Mouse (Mus musculus) intestine, embryonic 16.5 days (tissue): ENCODE measurements at regions not wholly inside any gene's neighbourhood (a gene's known extent, or its start where the extent isn't known, plus 50 kb on each side); places are given as distances from the start of the nearest gene placed in this dataset.

Source experiments
- ATAC-seq: fragments of 200-750 bp; cut with Nextera tagmentation; 2 replicates; pipeline ENCODE4 v1.8.0; 2017; ENCODE audit warnings: moderate TSS enrichment, moderate library complexity
- H3K27ac ChIP-seq: fragments of 300-500 bp; sonication (generic); 2 replicates; pipeline ENCODE4 v1.5.1; 2014; ENCODE audit warnings: mild to moderate bottlenecking, low read length
- H3K27me3 ChIP-seq: fragments of 300-500 bp; sonication (generic); replicated peaks from 2 replicates; pipeline ENCODE4 v1.6.1; 2014; ENCODE audit warnings: low read length, control low read depth, mixed read lengths; ENCODE audit not compliant: control insufficient read depth, insufficient read depth
- H3K36me3 ChIP-seq: fragments of 300-500 bp; sonication (generic); 2 replicates; pipeline ENCODE4 v1.6.1; 2014; ENCODE audit warnings: low read length, control low read depth; ENCODE audit not compliant: control insufficient read depth, insufficient read depth
- H3K4me1 ChIP-seq: fragments of 300-500 bp; sonication (generic); 2 replicates; pipeline ENCODE4 v1.6.1; 2014; ENCODE audit warnings: low read length, control low read depth, mixed read lengths; ENCODE audit not compliant: control insufficient read depth, insufficient read depth
- H3K4me2 ChIP-seq: fragments of 300-500 bp; sonication (generic); 2 replicates; pipeline ENCODE4 v1.6.1; 2014; ENCODE audit warnings: low read depth, low read length, control low read depth
- H3K4me3 ChIP-seq: fragments of 300-500 bp; sonication (generic); 2 replicates; pipeline ENCODE4 v1.5.1; 2014; ENCODE audit warnings: mild to moderate bottlenecking, low read length
- H3K9ac ChIP-seq: fragments of 300-500 bp; sonication (generic); 2 replicates; pipeline ENCODE4 v1.6.1; 2014; ENCODE audit warnings: low read depth, low read length
- H3K9me3 ChIP-seq: fragments of 300-500 bp; sonication (generic); 2 replicates; pipeline ENCODE4 v1.6.1; 2016; ENCODE audit warnings: low read length, control low read depth; ENCODE audit not compliant: control insufficient read depth
- WGBS: fragments of 180-500 bp; shearing (Covaris S2); extraction: QIAGEN DNeasy Blood & Tissue Kit; methylation state at CpG from one replicate; pipeline ENCODE4 v1.1.7; 2014; 5-methylcytosine and 5-hydroxymethylcytosine counted together

DNA sequence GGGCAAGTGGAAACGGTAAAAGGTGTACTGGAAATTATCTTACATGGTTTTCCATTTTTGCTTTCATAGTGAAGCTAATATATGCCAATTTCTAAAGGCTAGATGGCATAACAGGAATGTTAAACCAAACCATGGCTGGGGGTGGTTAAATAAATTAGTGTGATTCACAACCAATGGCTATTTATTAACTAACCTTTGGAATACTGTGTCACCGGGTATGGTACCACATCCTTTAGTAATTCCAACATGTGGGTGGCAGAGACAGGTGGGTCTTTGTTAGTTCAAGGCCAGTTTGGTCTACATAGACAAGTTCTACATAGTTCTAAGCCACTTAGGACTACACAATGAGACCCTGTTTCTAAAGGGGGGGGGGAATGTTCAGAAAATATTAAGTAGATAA lies 179.8 kb upstream of the Plxnc1 start:
- ATAC-seq, result no peak
- Histone ChIP-seq H3K27ac (no peak overlapping the region), H3K9me3 (no peaks in the 10 kb centered on the region), H3K4me2 (no peak overlapping the region), H3K9ac (no peak overlapping the region), H3K4me1 (no peaks in the 10 kb centered on the region), H3K27me3 (no peaks in the 10 kb centered on the region), H3K36me3 (no peaks in the 10 kb centered on the region), H3K4me3 (no peak overlapping the region)
- 87% methylated on average over 2 of the region's 2 CpGs for WGBS

- Histone ChIP-seq H3K27ac (no peak overlapping the region), H3K36me3 (no peaks in the 10 kb centered on the region), H3K4me3 (no peak overlapping the region), H3K4me1 (peaks cover 3% of the 10 kb centered on the region; the same call in 1 of the 2 replicates), H3K27me3 (no peaks in the 10 kb centered on the region), H3K4me2 (no peak overlapping the region), H3K9me3 (no peaks in the 10 kb centered on the region), H3K9ac (no peak overlapping the region)
- WGBS, result 85% methylated on average over 4 of the region's 4 CpGs
- no peak for ATAC-seq
Measured at GRCm38 (mm10) chr10:95120007-95120406, 175.4 kb upstream of the Plxnc1 start.

GRCm38 (mm10) chr10:95118786-95119351 lies 174.2 kb upstream of the Plxnc1 start:
- no peak overlapping the region for H3K9ac ChIP-seq
- H3K27me3 ChIP-seq, result no peaks in the 10 kb centered on the region
- no peak overlapping the region for H3K4me2 ChIP-seq
- H3K4me1 ChIP-seq, result peaks cover 3% of the 10 kb centered on the region; the same call in 1 of the 2 replicates
- no peak overlapping the region for H3K4me3 ChIP-seq
- no peaks in the 10 kb centered on the region for H3K9me3 ChIP-seq
- no peaks in the 10 kb centered on the region for H3K36me3 ChIP-seq
- 64% methylated on average over 8 of the region's 8 CpGs for WGBS
- ATAC-seq, result no peak
- H3K27ac ChIP-seq, result no peak overlapping the region

DNA sequence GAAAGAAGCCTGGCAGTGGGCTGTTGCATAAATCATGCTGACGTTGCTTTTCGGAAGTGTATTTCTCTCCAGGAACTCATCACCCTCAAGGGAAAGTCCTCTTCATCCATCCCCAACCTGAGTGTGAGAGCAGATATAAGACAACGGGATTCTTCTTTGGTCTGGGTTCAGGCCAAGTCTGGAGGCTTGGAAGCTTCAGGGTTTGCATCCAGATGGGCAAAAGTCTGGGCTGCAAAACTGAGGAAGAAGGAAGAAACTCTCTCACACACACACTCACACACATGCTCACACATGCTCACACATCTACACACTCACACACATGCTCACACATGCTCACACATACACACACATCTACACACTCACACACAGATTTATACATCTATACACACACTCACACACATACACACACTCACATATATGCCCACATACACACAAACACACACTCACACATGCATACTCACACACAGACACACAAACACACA lies 173.1 kb upstream of the Plxnc1 start:
- Histone ChIP-seq H3K27ac (no peak overlapping the region), H3K4me3 (no peak overlapping the region), H3K4me2 (no peak overlapping the region), H3K9ac (no peak overlapping the region), H3K27me3 (no peaks in the 10 kb centered on the region), H3K36me3 (no peaks in the 10 kb centered on the region), H3K9me3 (no peaks in the 10 kb centered on the region), H3K4me1 (peaks cover 3% of the 10 kb centered on the region; the same call in 1 of the 2 replicates)
- ATAC-seq, result no peak
- 45% methylated on average over 3 of the region's 3 CpGs for WGBS

DNA sequence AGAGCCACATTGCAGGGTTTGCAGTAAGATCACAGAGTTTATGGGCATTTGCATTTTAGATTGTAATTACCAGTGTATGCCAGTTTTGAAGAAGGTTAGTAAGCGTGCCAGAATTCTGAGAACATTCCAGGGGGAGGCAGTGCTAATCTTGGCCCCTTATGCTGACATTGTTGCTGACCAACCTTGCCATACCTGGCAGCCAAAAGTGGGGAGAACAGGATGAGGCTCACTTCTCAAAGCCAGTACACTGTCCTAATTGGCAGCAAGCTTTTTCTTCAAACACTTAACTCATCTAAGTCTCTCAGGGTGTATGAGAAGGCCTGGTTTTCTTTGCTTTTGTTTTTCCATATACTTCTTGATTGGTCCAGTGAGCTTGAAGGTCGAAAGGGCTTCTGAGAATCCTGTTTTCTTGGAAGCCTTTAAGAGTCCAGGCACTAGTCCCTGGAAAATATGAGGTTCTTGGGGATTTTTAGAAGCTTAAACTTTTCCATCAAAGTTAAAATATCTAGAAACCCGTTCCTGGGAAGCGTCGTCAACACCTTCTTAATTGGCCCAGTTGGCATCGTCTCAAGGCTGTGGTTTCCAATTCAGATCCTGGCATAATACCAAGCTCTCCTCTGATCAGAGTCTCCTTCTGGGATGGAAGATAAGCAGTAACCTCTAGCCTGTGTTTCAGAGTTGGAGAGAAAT lies 172.6 kb upstream of the Plxnc1 start:
- Histone ChIP-seq H3K4me2 (no peak overlapping the region), H3K36me3 (no peaks in the 10 kb centered on the region), H3K4me3 (no peak overlapping the region), H3K27ac (peak overlapping the region; percentile 42; the same call in 1 of the 2 replicates), H3K9me3 (no peaks in the 10 kb centered on the region), H3K4me1 (peaks cover 5% of the 10 kb centered on the region; the same call in 1 of the 2 replicates), H3K9ac (no peak overlapping the region), H3K27me3 (no peaks in the 10 kb centered on the region)
- 73% methylated on average over 6 of the region's 6 CpGs for WGBS
- ATAC-seq, result peak; percentile 10; the same call in 1 of the 2 replicates

GRCm38 (mm10) chr10:95116579-95117011 lies 172.0 kb upstream of the Plxnc1 start:
- peaks cover 5% of the 10 kb centered on the region; the same call in 1 of the 2 replicates for H3K4me1 ChIP-seq
- no peak overlapping the region for H3K4me2 ChIP-seq
- H3K27ac ChIP-seq, result peak overlapping the region; percentile 19; the same call in 1 of the 2 replicates
- WGBS, result 39% methylated on average over 3 of the region's 3 CpGs
- H3K36me3 ChIP-seq, result no peaks in the 10 kb centered on the region
- ATAC-seq, result peak; percentile 85
- no peak overlapping the region for H3K4me3 ChIP-seq
- H3K27me3 ChIP-seq, result no peaks in the 10 kb centered on the region
- H3K9ac ChIP-seq, result no peak overlapping the region
- no peaks in the 10 kb centered on the region for H3K9me3 ChIP-seq

DNA sequence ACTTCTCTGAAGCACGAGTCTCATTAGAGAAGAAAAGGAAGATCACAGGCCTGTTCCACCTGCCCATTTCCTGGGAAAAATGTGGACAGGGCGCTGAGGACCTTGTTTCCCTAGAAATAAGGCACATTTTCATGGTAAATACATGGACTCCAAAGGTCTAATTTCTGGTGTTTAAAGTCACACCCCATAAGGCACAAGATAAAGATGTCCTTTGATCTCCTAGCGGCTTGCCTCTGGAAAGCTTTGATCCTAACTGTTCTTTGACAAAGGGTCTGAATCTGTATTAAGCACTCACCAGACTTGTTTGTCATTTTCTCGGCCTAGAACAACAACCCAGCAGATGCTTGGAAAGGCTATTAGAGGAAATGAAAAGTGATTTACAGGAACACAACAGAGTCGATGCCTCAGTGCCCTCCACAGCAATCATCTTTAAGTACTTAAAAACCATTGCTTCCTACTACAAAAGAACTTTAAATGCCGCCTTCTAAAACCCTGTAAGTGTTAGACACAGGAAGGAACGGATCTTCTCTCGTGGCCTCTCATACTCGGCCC lies 168.3 kb upstream of the Plxnc1 start:
- Histone ChIP-seq H3K9me3 (no peaks in the 10 kb centered on the region), H3K4me1 (peaks cover 5% of the 10 kb centered on the region; the same call in 1 of the 2 replicates), H3K27ac (peak overlapping the region; percentile 35), H3K36me3 (no peaks in the 10 kb centered on the region), H3K4me3 (no peak overlapping the region), H3K4me2 (no peak overlapping the region), H3K9ac (no peak overlapping the region), H3K27me3 (no peaks in the 10 kb centered on the region)
- peak; percentile 29 for ATAC-seq
- 49% methylated on average over 9 of the region's 9 CpGs for WGBS

- no peaks in the 10 kb centered on the region for H3K27me3 ChIP-seq
- WGBS, result 56% methylated on average over 14 of the region's 14 CpGs
- H3K4me1 ChIP-seq, result peaks cover 4% of the 10 kb centered on the region; the same call in 1 of the 2 replicates
- no peak overlapping the region for H3K9ac ChIP-seq
- ATAC-seq, result peak; percentile 61
- no peak overlapping the region for H3K4me3 ChIP-seq
- no peak overlapping the region for H3K4me2 ChIP-seq
- no peaks in the 10 kb centered on the region for H3K36me3 ChIP-seq
- peak overlapping the region; percentile 28 for H3K27ac ChIP-seq
- no peaks in the 10 kb centered on the region for H3K9me3 ChIP-seq
Measured at GRCm38 (mm10) chr10:95112231-95112774, 167.7 kb upstream of the Plxnc1 start.

DNA sequence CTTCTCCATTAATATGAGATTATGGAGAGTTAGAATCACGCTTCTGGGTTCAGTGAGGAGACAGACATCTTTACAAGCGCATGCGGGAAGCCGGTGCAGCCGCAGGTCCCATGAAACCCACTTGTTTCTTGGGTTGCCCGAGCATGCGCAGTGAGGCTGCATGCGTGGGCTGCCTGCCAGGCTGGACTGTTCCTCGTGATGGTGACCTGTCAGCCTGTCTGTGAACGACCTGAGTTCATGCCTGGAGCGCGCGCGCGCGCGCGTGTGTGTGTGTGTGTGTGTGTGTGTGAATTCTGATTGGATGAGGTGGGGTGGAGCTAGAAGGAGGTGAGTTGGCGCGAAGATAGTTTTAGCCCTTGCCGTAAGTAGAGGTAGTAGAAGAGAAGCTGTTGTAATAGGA lies 166.2 kb upstream of the Plxnc1 start:
- no peaks in the 10 kb centered on the region for H3K36me3 ChIP-seq
- H3K9ac ChIP-seq, result no peak overlapping the region
- no peaks in the 10 kb centered on the region for H3K27me3 ChIP-seq
- H3K27ac ChIP-seq, result no peak overlapping the region
- WGBS, result 93% methylated on average over 21 of the region's 21 CpGs
- H3K4me1 ChIP-seq, result 0 out of 2 replicates have a peak, but pooled peaks cover 2% of the 10 kb centered on the region
- no peaks in the 10 kb centered on the region for H3K9me3 ChIP-seq
- H3K4me2 ChIP-seq, result no peak overlapping the region
- no peak overlapping the region for H3K4me3 ChIP-seq
- ATAC-seq, result no peak
